Mouse (Mus musculus) hindbrain, embryonic 12.5 days (tissue): ENCODE data around the gene Arid5b. TPM values are rescaled to one million over a fixed set of nuclear protein-coding genes. Genes with fewer than 3 reads are reported as not detected.
A peak's percentile ranks its signal among the peaks of the same experiment; 100 is the strongest.

ENCODE experiments used
- ATAC-seq: fragments of 200-750 bp; cut with Nextera tagmentation; 2 replicates; pipeline ENCODE4 v1.8.0; 2017; ENCODE audit warnings: moderate TSS enrichment; ENCODE audit not compliant: low FRiP score
- H3K27ac ChIP-seq: fragments of 300-500 bp; sonication (generic); 2 replicates; pipeline ENCODE4 v1.5.1; 2016; ENCODE audit warnings: mild to moderate bottlenecking
- H3K27me3 ChIP-seq: fragments of 300-500 bp; sonication (generic); 2 replicates; pipeline ENCODE4 v1.6.1; 2016; ENCODE audit warnings: mild to moderate bottlenecking
- H3K36me3 ChIP-seq: fragments of 300-500 bp; sonication (generic); 2 replicates; pipeline ENCODE4 v1.6.1; 2016; ENCODE audit warnings: mild to moderate bottlenecking
- H3K4me1 ChIP-seq: fragments of 300-500 bp; sonication (generic); 2 replicates; pipeline ENCODE4 v1.6.1; 2016
- H3K4me2 ChIP-seq: fragments of 300-500 bp; sonication (generic); replicated peaks from 2 replicates; pipeline ENCODE4 v1.6.1; 2016; ENCODE audit warnings: mild to moderate bottlenecking
- H3K4me3 ChIP-seq: fragments of 300-500 bp; sonication (generic); 2 replicates; pipeline ENCODE4 v1.5.1; 2016; ENCODE audit warnings: mild to moderate bottlenecking
- H3K9ac ChIP-seq: fragments of 300-500 bp; sonication (generic); 2 replicates; pipeline ENCODE4 v1.6.1; 2016; ENCODE audit warnings: mild to moderate bottlenecking, moderate library complexity
- H3K9me3 ChIP-seq: fragments of 300-500 bp; sonication (generic); replicated peaks from 2 replicates; pipeline ENCODE4 v1.6.1; 2016; ENCODE audit warnings: mild to moderate bottlenecking
- WGBS: fragments of 180-500 bp; shearing (Covaris S2); methylation state at CpG from one replicate; pipeline ENCODE4 v1.1.7; 2016; 5-methylcytosine and 5-hydroxymethylcytosine counted together
- polyA plus RNA-seq: library from polyadenylated mRNA; unstranded; fragments of >200 nt; fragmentation: Nextera tagmentation; extraction: Ambion mirVana; gene quantifications from 2 replicates; pipeline ENCODE4 v1.2.1, GENCODE M21; 2016

The Arid5b gene
- polyA plus RNA-seq, 1 experiment from 2014 or later, result 28.2 TPM

DNA sequence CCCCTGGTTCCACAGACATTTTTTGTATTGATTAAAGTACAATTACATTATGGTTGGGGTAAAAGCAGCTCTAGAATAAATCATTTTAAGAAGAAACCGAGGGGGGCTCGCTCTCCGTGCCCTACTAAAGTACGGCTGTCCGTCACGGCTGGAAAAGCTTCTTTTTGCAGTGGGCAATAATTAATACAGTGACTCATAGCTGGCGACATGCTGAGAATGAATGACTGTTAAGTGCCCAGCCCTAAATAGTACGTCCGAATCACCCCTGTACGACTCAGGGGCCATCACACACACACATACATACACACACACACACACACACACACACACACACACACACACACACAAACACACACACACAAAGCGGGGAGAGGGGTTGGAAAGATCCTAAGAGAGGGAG, 75.2 kb downstream of the Arid5b start:
- no peak overlapping the region for H3K4me3 ChIP-seq
- H3K27ac ChIP-seq, result no peak overlapping the region
- H3K4me1 ChIP-seq, result 0 out of 2 replicates have a peak, but pooled peaks cover 7% of the 10 kb centered on the region
- H3K4me2 ChIP-seq, result no peak overlapping the region
- H3K9ac ChIP-seq, result no peak overlapping the region
- no peak for ATAC-seq
- no peaks in the 10 kb centered on the region for H3K9me3 ChIP-seq
- 73% methylated on average over 11 of the region's 11 CpGs for WGBS
- no peaks in the 10 kb centered on the region for H3K27me3 ChIP-seq
- 0 out of 2 replicates have a peak, but pooled peaks cover 3% of the 10 kb centered on the region for H3K36me3 ChIP-seq

DNA sequence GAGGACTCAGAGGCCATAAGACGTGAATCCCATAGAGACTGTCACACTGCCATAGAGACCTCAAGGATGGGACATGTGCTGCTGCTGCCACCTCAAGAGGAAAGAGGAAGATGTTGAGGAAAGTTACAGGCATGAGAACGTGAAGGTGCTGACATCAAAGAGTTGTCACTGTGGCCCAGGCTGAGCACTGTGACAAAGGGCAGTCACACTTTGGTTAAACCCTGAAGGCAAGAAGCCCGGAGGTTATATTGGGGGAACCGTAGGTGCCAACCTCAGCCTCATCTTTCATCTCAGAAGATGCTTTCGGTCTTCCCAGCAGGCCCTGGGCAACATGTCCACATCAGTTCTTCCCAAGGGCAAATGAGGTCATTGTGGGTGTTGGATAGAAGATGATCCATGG, 79.1 kb downstream of the Arid5b start:
- H3K4me1 ChIP-seq, result peaks cover 2% of the 10 kb centered on the region; the same call in 1 of the 2 replicates
- H3K4me2 ChIP-seq, result no peak overlapping the region
- WGBS, result 88% methylated on average over 5 of the region's 5 CpGs
- H3K9ac ChIP-seq, result no peak overlapping the region
- ATAC-seq, result no peak
- H3K27ac ChIP-seq, result no peak overlapping the region
- H3K36me3 ChIP-seq, result 0 out of 2 replicates have a peak, but pooled peaks cover 3% of the 10 kb centered on the region
- no peak overlapping the region for H3K4me3 ChIP-seq
- no peaks in the 10 kb centered on the region for H3K9me3 ChIP-seq
- H3K27me3 ChIP-seq, result no peaks in the 10 kb centered on the region

DNA sequence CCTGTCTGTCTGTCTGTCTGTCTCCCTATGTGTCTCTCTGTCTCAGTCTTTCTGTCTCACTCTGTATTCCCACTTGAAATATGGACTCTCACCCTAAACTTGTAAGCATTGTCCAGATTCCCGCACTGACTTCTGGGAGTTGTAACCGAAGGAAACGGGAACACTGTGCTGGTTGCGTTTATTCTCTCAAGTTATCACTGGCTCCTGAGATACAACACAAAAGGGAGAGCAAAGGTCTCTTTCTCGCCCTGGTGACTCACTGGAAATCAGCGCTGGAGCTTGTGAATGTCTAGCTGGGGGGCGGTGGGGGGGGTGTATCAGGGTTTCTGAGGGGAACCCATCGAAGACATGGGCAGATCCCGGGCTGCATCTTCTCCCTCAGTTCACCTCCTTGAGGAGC, 82.2 kb downstream of the Arid5b start:
- H3K9ac ChIP-seq, result no peak overlapping the region
- no peak overlapping the region for H3K4me2 ChIP-seq
- H3K4me1 ChIP-seq, result peaks cover 23% of the 10 kb centered on the region
- WGBS, result 76% methylated on average over 9 of the region's 9 CpGs
- H3K27me3 ChIP-seq, result no peaks in the 10 kb centered on the region
- H3K27ac ChIP-seq, result no peak overlapping the region
- H3K9me3 ChIP-seq, result no peaks in the 10 kb centered on the region
- H3K36me3 ChIP-seq, result no peaks in the 10 kb centered on the region
- ATAC-seq, result no peak
- no peak overlapping the region for H3K4me3 ChIP-seq

DNA sequence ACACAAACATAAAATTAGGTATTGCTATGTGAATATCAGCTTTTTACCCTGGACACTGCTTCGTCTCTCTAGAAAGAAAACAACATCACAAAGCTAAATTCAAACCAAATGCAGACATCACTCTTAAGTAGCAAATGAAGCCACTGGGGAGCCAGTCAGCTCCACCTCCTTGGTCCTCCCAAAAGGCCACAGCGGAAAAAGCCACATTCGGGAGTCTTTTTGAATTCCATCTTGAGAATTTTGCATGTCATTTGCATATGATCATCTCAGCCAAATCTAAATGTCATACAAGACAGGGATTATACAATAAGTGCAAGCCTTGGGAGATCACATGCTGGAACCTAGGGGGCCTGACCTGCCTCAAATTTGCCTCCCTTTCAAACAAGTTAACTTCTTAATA, 85.0 kb downstream of the Arid5b start:
- no peaks in the 10 kb centered on the region for H3K9me3 ChIP-seq
- no peaks in the 10 kb centered on the region for H3K27me3 ChIP-seq
- H3K4me3 ChIP-seq, result no peak overlapping the region
- H3K36me3 ChIP-seq, result no peaks in the 10 kb centered on the region
- no peak overlapping the region for H3K27ac ChIP-seq
- H3K4me2 ChIP-seq, result no peak overlapping the region
- ATAC-seq, result no peak
- 37% methylated on average over 3 of the region's 3 CpGs for WGBS
- no peak overlapping the region for H3K9ac ChIP-seq
- H3K4me1 ChIP-seq, result peaks cover 28% of the 10 kb centered on the region

DNA sequence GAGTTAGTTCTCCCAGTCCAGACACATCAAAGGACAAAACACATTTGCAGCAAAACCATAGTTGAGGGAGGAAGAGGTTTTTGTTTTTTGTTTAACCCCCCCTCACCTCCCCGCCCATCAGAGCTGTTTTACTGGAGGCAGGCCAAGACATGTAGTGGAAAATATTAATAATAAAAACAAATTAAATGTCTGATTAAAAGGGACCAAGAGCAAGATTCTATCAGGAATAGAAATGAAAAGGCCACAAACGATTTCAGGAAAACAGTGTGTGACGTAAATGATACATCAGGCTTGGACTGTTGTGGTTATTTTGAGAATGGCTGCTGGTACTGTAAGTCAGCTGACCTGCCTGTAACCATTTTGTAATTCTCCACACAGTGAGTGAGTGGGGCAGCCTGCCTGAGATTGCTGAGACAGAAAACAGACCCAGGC, 85.7 kb downstream of the Arid5b start:
- no peak overlapping the region for H3K9ac ChIP-seq
- no peak overlapping the region for H3K4me3 ChIP-seq
- no peaks in the 10 kb centered on the region for H3K9me3 ChIP-seq
- H3K4me2 ChIP-seq, result no peak overlapping the region
- no peaks in the 10 kb centered on the region for H3K27me3 ChIP-seq
- peak overlapping the region; percentile 71 for H3K27ac ChIP-seq
- 39% methylated on average over 3 of the region's 3 CpGs for WGBS
- peaks cover 28% of the 10 kb centered on the region for H3K4me1 ChIP-seq
- no peaks in the 10 kb centered on the region for H3K36me3 ChIP-seq
- ATAC-seq, result no peak

DNA sequence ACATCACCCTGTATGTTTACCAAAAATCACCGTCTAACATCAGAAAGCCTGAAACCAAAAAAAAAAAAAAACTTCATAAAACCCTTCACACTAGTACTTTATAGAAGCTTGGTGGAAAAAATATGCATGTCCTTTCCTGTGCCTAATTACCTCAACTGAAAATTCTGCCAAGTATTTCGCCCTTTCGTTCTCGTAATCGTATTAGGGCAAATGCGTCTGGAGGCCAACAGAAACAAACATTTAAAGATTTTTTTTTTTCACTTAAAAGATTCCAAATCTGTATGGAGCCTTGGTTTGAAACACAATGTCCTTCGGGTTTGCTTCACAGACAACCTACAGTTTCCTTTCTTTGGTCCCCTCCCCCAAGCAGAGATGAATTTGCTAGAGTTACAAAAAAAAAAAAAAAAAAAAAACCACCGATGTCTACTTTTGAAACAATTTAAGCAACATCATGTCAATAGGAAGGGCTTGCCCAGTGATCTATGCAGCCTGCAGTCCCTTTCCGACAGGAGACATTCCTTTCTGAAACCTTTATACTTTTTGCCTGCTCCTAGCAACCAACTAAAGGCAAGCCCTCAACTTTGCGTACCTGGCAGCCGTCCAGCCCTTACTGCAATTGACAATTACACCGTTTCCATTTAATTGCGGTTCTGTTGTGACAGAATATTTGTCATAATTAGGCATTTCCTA, 86.7 kb downstream of the Arid5b start:
- Histone ChIP-seq H3K4me1 (peaks cover 28% of the 10 kb centered on the region), H3K9me3 (no peaks in the 10 kb centered on the region), H3K27me3 (no peaks in the 10 kb centered on the region), H3K4me2 (peak overlapping the region; percentile 24), H3K36me3 (no peaks in the 10 kb centered on the region), H3K9ac (no peak overlapping the region), H3K27ac (peak overlapping the region; percentile 44; the same call in 1 of the 2 replicates), H3K4me3 (no peak overlapping the region)
- WGBS, result 32% methylated on average over 13 of the region's 13 CpGs
- ATAC-seq, result no peak

DNA sequence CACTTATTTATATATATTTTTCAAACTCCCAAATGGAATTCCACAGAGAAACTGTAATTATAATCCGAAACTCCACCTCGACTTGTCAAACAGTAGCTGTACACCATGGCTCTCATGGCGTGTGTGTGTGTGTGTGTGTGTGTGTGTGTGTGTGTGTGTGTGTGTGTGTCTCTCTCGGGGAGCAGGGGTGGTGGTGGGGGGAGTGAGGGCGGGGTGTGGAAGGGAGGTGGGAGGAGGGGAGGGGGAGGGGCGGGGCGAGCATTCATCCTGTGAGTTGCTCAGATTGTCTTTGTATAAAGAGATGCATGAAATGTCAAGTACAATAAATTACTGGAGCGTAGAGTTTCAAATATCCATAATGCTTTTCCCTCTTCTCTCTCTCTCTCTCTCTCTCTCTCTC, 87.4 kb downstream of the Arid5b start:
- H3K36me3 ChIP-seq, result no peaks in the 10 kb centered on the region
- H3K4me3 ChIP-seq, result no peak overlapping the region
- ATAC-seq, result peak; percentile 65; the same call in 1 of the 2 replicates
- H3K9me3 ChIP-seq, result no peaks in the 10 kb centered on the region
- H3K4me2 ChIP-seq, result peak overlapping the region; percentile 24; the same call in 1 of the 2 replicates
- peaks cover 28% of the 10 kb centered on the region for H3K4me1 ChIP-seq
- H3K9ac ChIP-seq, result no peak overlapping the region
- H3K27ac ChIP-seq, result no peak overlapping the region; the same call in 1 of the 2 replicates
- no peaks in the 10 kb centered on the region for H3K27me3 ChIP-seq
- 62% methylated on average over 4 of the region's 8 CpGs for WGBS

DNA sequence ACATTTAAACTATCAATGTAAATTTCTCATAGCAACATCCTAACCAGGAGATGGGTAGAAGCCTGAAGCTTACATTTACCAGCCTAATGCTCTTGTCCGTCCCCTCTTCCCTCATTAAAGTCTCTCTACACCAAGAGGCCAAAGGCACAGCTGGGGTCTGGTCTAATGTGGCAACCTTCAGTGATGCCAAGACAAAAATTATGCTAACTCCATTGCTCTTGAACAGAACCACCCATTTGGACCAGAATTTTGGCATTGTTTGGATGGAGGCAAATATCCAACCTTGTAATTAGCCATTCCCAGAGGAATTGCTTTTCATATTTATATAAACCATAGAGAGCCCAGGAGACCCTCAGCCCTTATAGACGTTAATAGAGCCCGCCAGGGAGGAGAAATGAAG, 88.7 kb downstream of the Arid5b start:
- Histone ChIP-seq H3K36me3 (0 out of 2 replicates have a peak, but pooled peaks cover 5% of the 10 kb centered on the region), H3K27ac (no peak overlapping the region), H3K9me3 (no peaks in the 10 kb centered on the region), H3K27me3 (no peaks in the 10 kb centered on the region), H3K4me3 (no peak overlapping the region), H3K9ac (no peak overlapping the region), H3K4me1 (peaks cover 26% of the 10 kb centered on the region), H3K4me2 (no peak overlapping the region)
- 78% methylated on average over 3 of the region's 3 CpGs for WGBS
- no peak for ATAC-seq

DNA sequence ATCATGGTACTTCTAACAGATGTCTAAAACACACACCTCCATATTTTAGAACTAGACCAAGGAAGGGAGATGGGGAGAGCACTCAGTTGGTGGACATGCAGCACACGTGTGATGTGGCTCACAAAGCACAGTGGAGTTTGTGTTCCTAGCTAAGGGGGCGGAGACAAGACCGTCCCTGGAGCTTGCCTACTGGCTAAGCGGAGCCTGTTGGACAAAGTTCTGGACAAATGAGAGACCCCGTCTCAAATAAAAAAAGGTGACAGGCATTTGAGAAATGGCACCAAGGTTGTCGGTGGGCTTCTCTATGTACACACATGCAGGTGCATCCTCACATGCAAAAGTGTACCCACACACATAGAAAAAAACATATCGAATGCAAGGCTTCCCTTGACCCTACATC, 95.4 kb downstream of the Arid5b start:
- H3K4me1 ChIP-seq, result no peaks in the 10 kb centered on the region
- ATAC-seq, result no peak
- 90% methylated on average over 7 of the region's 7 CpGs for WGBS

DNA sequence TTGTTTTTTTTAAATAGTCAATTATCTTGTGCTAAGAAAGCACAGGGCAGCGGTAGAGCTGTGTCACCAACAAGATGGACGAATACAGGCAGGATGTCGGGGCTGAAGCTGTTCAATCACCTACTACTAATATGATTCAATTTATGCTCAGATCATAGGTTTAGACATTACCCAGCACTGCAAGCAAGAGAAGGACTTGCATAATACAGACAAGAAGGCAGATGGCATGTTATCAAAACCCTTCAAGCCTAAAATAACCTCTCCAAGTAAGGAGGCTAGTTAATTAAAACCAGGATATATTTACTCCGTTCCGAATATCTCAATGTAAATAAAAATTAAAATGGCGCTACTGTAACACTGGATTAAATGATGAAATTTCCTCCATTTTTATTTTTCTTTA, 96.3 kb downstream of the Arid5b start:
- Histone ChIP-seq H3K27ac (no peak overlapping the region), H3K27me3 (no peaks in the 10 kb centered on the region), H3K4me2 (no peak overlapping the region), H3K9me3 (no peaks in the 10 kb centered on the region), H3K9ac (no peak overlapping the region), H3K4me1 (no peaks in the 10 kb centered on the region), H3K36me3 (0 out of 2 replicates have a peak, but pooled peaks cover 5% of the 10 kb centered on the region), H3K4me3 (no peak overlapping the region)
- 0 out of 2 replicates have a peak, but pooled peaks have one; percentile 38 for ATAC-seq
- 70% methylated on average over 6 of the region's 6 CpGs for WGBS

More for the DNA sequence above, 95.4 kb downstream of the Arid5b start:
- no peak overlapping the region for H3K4me2 ChIP-seq
- H3K9ac ChIP-seq, result no peak overlapping the region
- no peak overlapping the region for H3K4me3 ChIP-seq
- no peak overlapping the region for H3K27ac ChIP-seq
- H3K9me3 ChIP-seq, result no peaks in the 10 kb centered on the region
- H3K36me3 ChIP-seq, result 0 out of 2 replicates have a peak, but pooled peaks cover 5% of the 10 kb centered on the region
- no peaks in the 10 kb centered on the region for H3K27me3 ChIP-seq

DNA sequence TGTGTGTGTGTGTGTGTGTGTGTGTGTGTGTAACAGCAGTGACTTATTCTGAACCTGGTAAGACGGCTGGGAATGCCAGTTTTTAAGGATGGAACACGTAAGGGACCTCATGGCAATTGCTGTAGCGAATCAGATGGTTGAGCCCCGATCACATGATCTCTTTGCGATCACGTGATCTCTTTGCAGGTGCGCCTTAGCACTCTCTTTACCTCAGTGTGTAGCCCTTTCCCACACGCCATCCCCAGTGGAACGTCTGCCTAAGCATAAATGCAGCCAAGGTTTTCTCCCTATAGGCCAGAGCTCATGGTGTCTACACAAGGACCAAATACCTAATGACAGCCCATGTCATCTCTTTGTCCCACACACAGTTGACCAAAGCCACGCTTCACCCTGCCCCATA, 97.4 kb downstream of the Arid5b start:
- H3K9me3 ChIP-seq, result no peaks in the 10 kb centered on the region

DNA sequence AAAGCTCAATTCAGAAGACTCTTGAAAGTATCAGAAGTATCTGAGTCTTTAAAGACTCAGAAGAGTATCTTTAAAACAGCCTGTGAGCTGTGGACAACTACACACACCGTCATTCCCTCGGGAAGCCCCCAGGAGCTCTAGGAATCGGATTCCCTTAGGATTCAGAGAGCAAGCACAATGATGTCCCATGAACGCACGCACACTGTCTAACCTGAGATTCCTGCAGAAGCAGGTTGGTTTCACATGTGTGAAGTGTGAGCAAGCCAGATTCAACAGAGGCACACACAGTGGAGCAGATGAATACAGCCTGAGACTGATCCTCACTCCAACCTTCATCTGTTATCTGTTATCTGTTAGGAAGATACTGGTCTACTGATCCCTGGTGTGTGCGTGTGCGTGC, 97.8 kb downstream of the Arid5b start:
- Histone ChIP-seq H3K4me2 (no peak overlapping the region), H3K27me3 (no peaks in the 10 kb centered on the region), H3K4me3 (no peak overlapping the region), H3K9ac (no peak overlapping the region), H3K9me3 (no peaks in the 10 kb centered on the region), H3K27ac (no peak overlapping the region), H3K36me3 (0 out of 2 replicates have a peak, but pooled peaks cover 5% of the 10 kb centered on the region), H3K4me1 (0 out of 2 replicates have a peak, but pooled peaks cover 2% of the 10 kb centered on the region)
- WGBS, result 92% methylated on average over 7 of the region's 7 CpGs
- ATAC-seq, result no peak

More for the DNA sequence above, 97.4 kb downstream of the Arid5b start:
- 0 out of 2 replicates have a peak, but pooled peaks cover 5% of the 10 kb centered on the region for H3K36me3 ChIP-seq
- H3K4me3 ChIP-seq, result no peak overlapping the region
- no peak overlapping the region for H3K9ac ChIP-seq
- H3K27me3 ChIP-seq, result no peaks in the 10 kb centered on the region
- ATAC-seq, result no peak
- WGBS, result 94% methylated on average over 10 of the region's 10 CpGs
- 0 out of 2 replicates have a peak, but pooled peaks cover 2% of the 10 kb centered on the region for H3K4me1 ChIP-seq
- no peak overlapping the region for H3K27ac ChIP-seq
- no peak overlapping the region for H3K4me2 ChIP-seq

DNA sequence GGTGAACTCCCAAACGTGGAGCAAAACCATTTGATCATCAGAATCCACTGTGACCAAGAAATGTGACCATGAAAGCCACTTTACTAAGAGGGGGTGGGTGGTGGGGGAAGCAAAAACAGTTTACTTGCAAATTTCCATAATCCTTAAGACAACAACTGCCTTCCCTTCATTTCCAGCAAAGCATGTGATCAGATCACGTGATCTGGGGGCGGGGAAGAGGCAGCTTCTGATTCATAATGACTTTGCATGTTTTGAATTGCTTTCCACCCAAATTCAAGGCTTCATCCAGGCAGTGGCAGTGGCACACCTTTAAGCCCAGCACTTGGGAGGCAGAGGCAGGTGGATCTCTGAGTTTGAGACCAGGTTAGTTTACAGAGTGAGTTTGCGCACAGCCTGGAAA, 98.4 kb downstream of the Arid5b start:
- H3K27ac ChIP-seq, result no peak overlapping the region
- WGBS, result 72% methylated on average over 4 of the region's 4 CpGs
- H3K4me3 ChIP-seq, result no peak overlapping the region
- no peaks in the 10 kb centered on the region for H3K27me3 ChIP-seq
- ATAC-seq, result no peak
- 0 out of 2 replicates have a peak, but pooled peaks cover 3% of the 10 kb centered on the region for H3K36me3 ChIP-seq
- H3K4me1 ChIP-seq, result 0 out of 2 replicates have a peak, but pooled peaks cover 2% of the 10 kb centered on the region
- H3K9ac ChIP-seq, result no peak overlapping the region
- H3K9me3 ChIP-seq, result no peaks in the 10 kb centered on the region
- H3K4me2 ChIP-seq, result no peak overlapping the region
